Mouse (Mus musculus): Measurements from ENCODE around the gene Jak1.
A peak's percentile ranks its signal among the peaks of the same experiment; 100 is the strongest.

Jak1 gene

GRCm38 (mm10) chr4:101180681-101181080 is 84.4 kb downstream of the Jak1 start:
- no peak for DNase-seq

- DNase-seq = no peak
Observed at GRCm38 (mm10) chr4:101179836-101180235, 85.2 kb downstream of the Jak1 start.

GRCm38 (mm10) chr4:101179076-101179475 is 86.0 kb downstream of the Jak1 start:
- no peak for DNase-seq

GRCm38 (mm10) chr4:101177796-101178195 is 87.3 kb downstream of the Jak1 start:
- DNase-seq = no peak

DNA sequence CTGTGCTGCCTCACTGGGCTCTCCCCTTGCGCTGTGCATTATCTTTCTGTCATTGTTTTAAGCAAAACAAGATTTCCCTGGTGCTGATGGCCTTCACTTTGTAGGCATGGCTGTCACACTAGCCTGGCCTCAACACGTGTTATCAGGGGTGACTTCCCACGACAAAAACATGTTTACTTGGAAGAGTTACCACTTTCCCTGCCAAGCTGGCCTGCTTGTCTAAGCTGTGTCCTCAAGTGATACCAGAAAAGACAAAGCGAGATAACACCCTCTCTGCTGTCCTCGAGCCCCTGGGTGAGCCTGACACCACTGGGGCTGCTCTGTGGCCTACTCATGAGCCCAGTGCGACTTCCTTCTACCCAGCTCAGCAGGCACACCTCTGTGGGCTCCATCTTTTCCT is 89.0 kb downstream of the Jak1 start:
- no peak for DNase-seq

GRCm38 (mm10) chr4:101174916-101175625 is 90.0 kb downstream of the Jak1 start:
- DNase-seq = peak; percentile 43

DNA sequence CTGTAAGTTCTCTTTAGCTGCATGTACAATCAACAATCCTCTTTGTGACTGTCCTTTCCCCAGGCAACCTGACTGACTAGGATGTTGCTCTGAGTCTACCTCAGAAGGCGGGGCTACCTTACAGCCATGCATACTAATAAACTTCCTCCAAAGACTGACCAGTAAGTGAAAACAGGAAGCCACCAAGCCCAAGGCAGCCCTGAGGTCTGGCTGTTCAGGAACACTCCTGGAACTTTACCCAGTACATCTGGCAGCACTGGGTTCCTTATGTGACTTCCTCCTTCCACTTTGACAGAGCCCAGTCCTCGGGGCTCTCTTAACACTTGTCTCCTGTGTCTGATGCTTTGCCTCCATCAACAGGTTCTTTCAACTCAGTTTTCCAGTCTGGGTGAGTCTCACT is 92.3 kb downstream of the Jak1 start:
- no peak for DNase-seq

- peak; percentile 73 for DNase-seq
Observed at GRCm38 (mm10) chr4:101168189-101168778, 96.8 kb downstream of the Jak1 start.

GRCm38 (mm10) chr4:101167777-101168176 is 97.3 kb downstream of the Jak1 start:
- DNase-seq = peak; percentile 50

DNA sequence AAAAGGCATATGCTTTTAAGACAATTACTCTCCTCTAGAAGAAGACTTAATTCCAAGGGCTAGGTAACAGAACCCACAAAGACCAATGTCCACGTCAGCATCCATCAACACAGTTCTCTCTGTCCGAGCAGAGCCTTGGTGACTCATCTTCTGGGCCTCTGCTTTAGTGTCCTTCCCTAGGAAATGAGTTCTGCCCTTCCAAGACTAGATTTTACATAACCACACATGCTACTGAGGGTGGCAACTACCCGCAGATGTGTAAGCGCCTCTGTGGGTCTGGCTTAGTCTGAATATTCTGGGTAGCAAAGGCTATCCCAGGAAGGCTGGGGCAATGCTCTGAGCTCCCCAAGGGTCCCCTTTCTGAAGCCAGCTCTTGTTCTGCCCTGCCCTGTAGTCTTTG is 99.3 kb downstream of the Jak1 start:
- DNase-seq = no peak

DNA sequence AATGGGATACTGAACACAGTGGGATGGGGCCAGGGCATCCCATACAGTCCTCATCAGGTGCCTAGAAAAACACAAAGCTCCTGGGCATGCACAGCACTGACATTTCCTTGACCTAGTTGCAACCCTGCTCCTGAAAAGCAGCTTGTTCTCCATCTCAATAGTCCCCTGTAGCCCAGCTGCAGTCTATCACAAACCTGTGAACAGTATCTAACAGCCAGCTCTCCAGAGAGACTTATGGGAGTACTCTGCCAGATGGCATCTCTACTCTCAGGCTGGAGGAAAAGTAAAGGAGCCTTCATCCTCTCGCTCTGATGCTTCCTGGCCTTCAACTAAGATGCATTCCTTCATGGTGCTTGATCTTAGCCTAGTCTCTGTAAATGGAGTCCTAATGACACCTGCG is 100.4 kb downstream of the Jak1 start:
- DNase-seq = no peak

- DNase-seq = no peak
Observed at GRCm38 (mm10) chr4:101164189-101164588, 100.9 kb downstream of the Jak1 start.

DNA sequence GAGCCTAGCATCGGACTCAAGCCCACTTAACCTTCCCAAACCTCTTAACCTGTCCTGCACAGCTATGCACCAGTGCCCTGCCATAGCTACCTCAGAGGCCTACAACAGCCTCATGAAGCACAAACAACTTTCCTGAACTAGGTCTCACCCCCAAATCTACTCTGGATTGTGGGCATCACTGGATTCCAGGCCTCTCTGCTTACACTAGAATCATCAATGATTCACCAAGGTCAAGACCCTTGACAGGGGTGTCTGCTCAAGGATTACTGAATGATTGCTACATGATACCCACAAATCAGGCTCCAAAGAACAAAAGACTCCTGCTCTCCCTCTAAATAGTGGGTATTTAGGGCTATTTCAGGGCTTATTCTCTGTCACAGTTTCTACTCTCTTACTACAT is 104.3 kb downstream of the Jak1 start:
- DNase-seq = no peak

DNA sequence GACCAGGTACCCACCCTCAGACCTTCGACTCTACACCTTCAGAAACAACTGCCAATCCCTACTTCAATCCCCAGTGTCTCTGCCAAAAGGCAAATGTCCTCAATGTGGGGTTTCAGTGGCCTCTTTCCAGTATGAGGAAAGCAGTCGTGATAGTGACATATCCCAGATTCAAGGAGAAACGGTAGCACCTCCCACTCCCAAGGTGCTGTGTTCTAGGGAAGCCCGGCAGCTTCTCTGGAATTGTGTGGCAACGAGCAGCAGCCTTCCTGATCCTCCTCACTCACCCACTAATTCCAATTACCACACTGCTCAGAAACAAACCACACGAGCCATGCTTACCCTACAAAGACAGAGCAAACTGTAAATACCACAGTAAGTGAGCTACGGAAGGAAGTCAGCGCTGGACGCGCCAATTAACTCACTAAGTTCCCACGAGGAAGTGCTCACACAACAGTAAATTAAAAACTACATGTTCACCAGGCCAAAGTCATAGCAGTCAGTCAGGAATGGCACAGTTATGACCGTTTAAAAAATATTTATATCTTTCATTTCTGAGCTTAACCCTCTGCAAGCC is 105.8 kb downstream of the Jak1 start:
- no peak for DNase-seq

DNA sequence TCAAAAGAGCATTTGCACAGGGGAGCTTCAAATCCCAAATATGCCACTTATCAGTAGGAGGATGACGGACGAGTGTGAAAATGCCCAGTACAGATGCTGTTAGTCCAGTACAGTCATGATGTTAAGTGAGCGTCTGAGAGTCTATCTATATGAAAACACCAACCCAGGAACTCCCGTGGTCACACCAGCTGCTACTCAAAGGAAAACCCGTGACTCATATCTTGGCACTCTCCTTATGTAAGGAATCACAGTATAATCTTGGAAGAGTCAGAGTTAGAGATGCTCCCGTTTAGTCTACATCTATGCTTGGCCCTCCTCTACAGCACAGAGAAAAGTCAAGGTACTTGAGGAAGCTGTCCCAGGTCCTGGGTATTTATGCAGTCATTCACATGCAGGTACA is 106.8 kb downstream of the Jak1 start:
- DNase-seq = no peak

DNA sequence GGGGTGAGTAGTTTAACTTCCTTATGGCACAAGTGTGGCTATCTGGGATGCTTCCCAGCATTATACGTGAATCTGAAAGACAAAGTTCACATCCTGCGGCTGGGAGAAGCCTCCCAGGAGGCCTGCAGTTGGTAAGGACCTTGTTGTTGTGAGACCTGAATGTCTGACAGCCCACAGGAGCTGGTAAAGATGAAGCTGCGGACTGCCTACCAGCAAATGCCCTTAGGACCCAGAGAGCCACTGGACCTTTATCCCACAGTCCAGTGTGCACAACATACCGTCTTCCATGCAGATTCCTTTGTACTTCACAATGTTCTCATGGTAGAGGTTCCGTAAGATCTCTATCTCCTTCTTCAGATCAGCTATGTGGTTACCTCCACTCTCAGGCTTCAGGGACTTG is 107.6 kb downstream of the Jak1 start:
- DNase-seq = no peak

DNA sequence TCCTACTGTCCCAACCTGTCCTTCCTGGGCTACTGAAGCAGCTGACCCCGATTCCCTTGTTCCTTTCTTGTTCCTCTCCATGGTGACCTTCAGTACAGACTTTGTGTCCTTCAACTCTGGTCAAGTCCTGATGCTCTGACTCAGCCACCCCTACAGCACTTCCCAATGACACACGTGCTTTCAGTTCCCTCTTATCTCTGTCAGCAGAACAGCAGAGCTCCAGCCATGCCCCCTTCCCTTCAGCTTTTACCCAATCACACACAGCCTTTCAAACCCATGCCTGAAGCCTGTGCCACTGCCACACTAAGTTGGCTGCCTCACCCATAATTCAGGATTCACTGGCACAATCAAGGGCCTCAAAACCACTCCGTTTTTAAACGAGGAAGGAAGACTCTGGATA is 109.5 kb downstream of the Jak1 start:
- no peak for DNase-seq

DNA sequence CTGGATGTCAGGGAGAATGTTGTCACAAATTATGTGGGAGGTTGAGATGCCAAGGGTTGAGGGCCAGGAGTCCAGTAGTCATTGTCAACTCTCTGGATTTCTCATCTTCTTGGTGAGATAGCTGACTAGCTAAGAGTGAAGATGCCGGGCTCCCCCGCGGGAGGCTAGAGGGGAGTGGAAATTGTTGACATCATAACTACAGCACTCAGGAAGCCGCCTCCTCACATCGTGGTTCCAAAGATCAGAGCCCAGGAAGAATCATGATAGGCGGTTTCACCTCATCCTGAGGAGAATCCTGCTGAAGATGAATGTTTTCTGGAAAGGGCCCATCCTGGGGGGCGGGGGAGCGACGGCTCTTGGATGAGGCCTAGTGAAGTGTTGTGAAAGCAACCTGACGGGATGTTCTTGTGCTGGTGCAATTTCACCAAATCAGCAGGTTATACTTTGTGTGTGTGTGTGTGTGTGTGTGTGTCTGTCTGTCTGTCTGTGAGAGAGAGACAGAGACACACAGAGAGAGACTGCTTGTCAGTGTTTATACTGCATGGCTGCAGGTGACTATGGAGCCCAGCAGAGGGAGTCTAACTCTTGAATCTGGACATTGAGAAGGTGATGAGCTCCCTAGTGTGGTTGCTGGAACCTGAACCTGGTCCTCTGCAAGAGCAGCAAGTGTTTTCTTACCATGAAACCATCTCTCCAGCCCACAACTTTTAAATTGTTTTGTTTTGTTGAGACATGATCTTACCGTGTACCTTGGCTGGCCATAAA is 118.0 kb downstream of the Jak1 start:
- peak; percentile 31 for DNase-seq

- peak; percentile 79 for DNase-seq
Observed at GRCm38 (mm10) chr4:101146047-101146745, 118.9 kb downstream of the Jak1 start.

GRCm38 (mm10) chr4:101144790-101145189 is 120.3 kb downstream of the Jak1 start:
- DNase-seq = no peak

DNA sequence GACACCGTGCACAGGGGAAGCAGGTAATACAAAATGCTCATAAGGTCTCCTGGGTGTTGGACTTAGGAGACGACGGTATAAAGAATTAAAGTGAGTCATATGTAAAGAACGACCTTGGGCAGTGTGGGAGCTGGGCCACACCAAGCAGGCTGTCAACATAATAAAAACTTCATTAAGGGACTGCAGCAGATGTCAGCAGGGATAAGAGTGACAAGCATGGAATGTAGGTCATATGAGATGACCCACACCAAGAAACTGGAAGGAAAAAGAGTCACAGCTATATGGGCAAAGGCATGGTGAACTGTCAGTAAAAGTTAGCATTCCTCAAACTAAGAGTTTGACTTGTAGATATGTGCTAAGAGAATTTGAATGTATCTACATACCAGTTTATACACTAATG is 120.7 kb downstream of the Jak1 start:
- no peak for DNase-seq

DNA sequence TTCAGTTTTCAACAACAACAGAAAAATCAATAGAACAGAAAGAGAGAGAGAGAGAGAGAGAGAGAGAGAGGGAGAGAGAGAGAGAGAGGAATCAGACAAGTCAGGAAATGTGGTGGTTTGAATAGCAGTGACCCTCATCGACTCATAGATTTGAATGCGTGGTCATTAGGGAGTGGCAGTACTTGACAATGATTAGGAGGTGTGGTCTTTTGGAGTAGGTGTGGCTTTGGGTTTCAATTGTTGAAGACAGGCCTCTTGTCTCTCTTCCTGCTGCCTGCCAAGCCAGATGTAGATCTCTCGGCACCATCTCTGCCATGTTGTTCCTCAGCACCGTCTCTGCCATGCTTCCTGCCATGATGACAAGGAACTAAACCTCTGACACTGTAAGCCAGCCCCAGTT is 121.2 kb downstream of the Jak1 start:
- no peak for DNase-seq

GRCm38 (mm10) chr4:101141768-101142167 is 123.3 kb downstream of the Jak1 start:
- no peak for DNase-seq

Data from thymus, postnatal 14 days (tissue).